Mouse (Mus musculus) C2C12 (cell line): ENCODE measurements around the gene Cabin1.

Source experiments
- CTCF ChIP-seq: IDR thresholded peaks from one replicate; pipeline ENCODE4 v1.5.1; 2011; ENCODE audit not compliant: control insufficient read depth, insufficient read depth, insufficient read length
- MAX ChIP-seq: IDR thresholded peaks from one replicate; pipeline ENCODE4 v1.6.1; 2011; ENCODE audit warnings: mild to moderate bottlenecking, control low read depth
- USF1 ChIP-seq: IDR thresholded peaks from one replicate; pipeline ENCODE4 v1.6.1; 2011; ENCODE audit warnings: low read depth, mild to moderate bottlenecking, control low read depth, moderate library complexity

DNA sequence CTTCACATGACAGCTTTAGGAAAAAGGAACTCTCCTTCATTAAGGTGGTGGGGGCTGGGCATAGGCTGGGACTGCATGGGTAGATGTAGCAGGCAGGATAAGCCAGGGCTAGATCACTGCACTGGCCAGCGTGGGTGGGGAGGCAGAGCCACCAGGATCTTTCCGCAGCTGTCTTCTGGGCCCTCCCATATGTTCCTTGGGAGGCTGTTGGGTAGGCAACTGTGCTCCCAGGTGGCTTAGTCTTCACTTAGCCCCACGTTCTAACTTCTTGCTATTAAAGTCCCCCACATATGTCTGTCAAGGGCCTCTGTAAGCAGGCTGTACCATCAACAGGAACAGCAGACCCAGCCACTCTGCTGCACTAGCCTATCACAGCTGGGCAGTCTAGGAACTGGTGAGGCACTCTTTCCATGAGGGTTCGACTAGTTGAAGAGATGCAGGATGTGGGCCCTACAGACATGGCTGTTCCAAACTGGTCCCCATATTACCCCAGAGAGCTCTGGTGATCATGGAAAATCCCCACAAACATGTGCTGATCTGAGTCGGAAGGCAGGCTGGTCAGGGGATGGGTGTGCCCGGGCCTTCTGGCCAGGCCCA is 113.7 kb downstream of the Cabin1 start:
- TF ChIP-seq CTCF (no peak), MAX (no peak), USF1 (no peak)
